Mouse (Mus musculus) liver, embryonic 16.5 days (tissue): ENCODE measurements around the gene Git2. TPM values are rescaled to one million over a fixed set of nuclear protein-coding genes. Genes with fewer than 3 reads are reported as not detected.

ENCODE experiments used
- ATAC-seq: fragments of 200-750 bp; cut with Nextera tagmentation; 2 replicates; pipeline ENCODE4 v1.8.0; 2017; ENCODE audit warnings: low read depth, mild to moderate bottlenecking, moderate number of reproducible peaks, moderate library complexity
- H3K27ac ChIP-seq: fragments of 300-500 bp; sonication (generic); 2 replicates; pipeline ENCODE4 v1.5.1; 2014; ENCODE audit warnings: mild to moderate bottlenecking, low read length
- H3K27me3 ChIP-seq: fragments of 300-500 bp; sonication (generic); 2 replicates; pipeline ENCODE4 v1.6.1; 2014; ENCODE audit warnings: low read depth, low read length, mixed read lengths; ENCODE audit not compliant: control insufficient read depth, insufficient read depth
- H3K36me3 ChIP-seq: fragments of 300-500 bp; sonication (generic); 2 replicates; pipeline ENCODE4 v1.6.1; 2014; ENCODE audit warnings: mild to moderate bottlenecking; ENCODE audit not compliant: control insufficient read depth, insufficient read depth
- H3K4me1 ChIP-seq: fragments of 300-500 bp; sonication (generic); 2 replicates; pipeline ENCODE4 v1.6.1; 2014; ENCODE audit warnings: low read depth, low read length, mixed read lengths; ENCODE audit not compliant: control insufficient read depth
- H3K4me2 ChIP-seq: fragments of 300-500 bp; sonication (generic); 2 replicates; pipeline ENCODE4 v1.6.1; 2014; ENCODE audit warnings: low read depth, low read length, mixed read lengths
- H3K4me3 ChIP-seq: fragments of 300-500 bp; sonication (generic); 2 replicates; pipeline ENCODE4 v1.5.1; 2014; ENCODE audit warnings: low read depth, mild to moderate bottlenecking, low read length
- H3K9ac ChIP-seq: fragments of 300-500 bp; sonication (generic); 2 replicates; pipeline ENCODE4 v1.6.1; 2014; ENCODE audit warnings: low read depth, low read length
- H3K9me3 ChIP-seq: fragments of 300-500 bp; sonication (generic); replicated peaks from 2 replicates; pipeline ENCODE4 v1.6.1; 2016; ENCODE audit warnings: low read length; ENCODE audit not compliant: control insufficient read depth
- WGBS: fragments of 180-500 bp; shearing (Covaris S2); extraction: QIAGEN DNeasy Blood & Tissue Kit; methylation state at CpG from one replicate; pipeline ENCODE4 v1.1.7; 2014; ENCODE audit not compliant: insufficient replicate concordance; 5-methylcytosine and 5-hydroxymethylcytosine counted together
- polyA plus RNA-seq: library from polyadenylated mRNA; unstranded; fragments of >200 nt; fragmentation: Nextera tagmentation; extraction: Ambion mirVana; gene quantifications from 2 replicates; pipeline ENCODE4 v1.2.1, GENCODE M21; 2015

Gene Git2
- polyA plus RNA-seq, 1 experiment from 2014 or later: 16.1 TPM

DNA sequence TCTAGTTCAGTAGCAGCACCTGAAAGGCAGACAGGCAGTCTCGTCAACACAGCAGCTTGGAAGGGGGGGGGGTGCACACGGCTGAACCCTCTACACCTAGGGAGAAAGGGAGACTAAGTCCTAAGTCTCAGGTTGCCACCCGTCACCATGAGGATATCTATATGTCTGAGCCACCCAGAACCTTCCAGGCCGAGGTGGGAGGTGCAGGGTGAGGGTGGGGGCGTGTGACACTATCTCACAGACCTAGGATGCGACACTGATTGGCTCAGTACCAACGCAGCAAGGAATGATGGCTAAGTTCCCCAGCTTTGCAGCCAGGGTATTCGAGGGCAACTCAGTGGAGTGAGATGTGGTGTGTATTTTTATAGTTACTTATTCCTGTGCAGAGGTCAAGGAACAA lies 33.1 kb upstream of the Git2 start:
- Histone ChIP-seq H3K9ac (no peak overlapping the region), H3K4me1 (peaks cover 46% of the 10 kb centered on the region), H3K27me3 (no peaks in the 10 kb centered on the region), H3K36me3 (peaks cover 16% of the 10 kb centered on the region), H3K4me3 (no peak overlapping the region), H3K9me3 (no peaks in the 10 kb centered on the region), H3K27ac (no peak overlapping the region), H3K4me2 (no peak overlapping the region)
- ATAC-seq: peak; percentile 52
- 23% methylated on average over 8 of the region's 8 CpGs for WGBS

- H3K36me3 ChIP-seq: peaks cover 18% of the 10 kb centered on the region
- H3K9ac ChIP-seq: no peak overlapping the region
- H3K4me3 ChIP-seq: no peak overlapping the region
- H3K27ac ChIP-seq: peak overlapping the region; percentile 68
- ATAC-seq: no peak
- peaks cover 46% of the 10 kb centered on the region for H3K4me1 ChIP-seq
- H3K9me3 ChIP-seq: no peaks in the 10 kb centered on the region
- H3K27me3 ChIP-seq: no peaks in the 10 kb centered on the region
- WGBS: 30% methylated on average over 6 of the region's 6 CpGs
- H3K4me2 ChIP-seq: peak overlapping the region; percentile 28
Observed at GRCm38 (mm10) chr5:114807893-114808292, 32.6 kb upstream of the Git2 start.

DNA sequence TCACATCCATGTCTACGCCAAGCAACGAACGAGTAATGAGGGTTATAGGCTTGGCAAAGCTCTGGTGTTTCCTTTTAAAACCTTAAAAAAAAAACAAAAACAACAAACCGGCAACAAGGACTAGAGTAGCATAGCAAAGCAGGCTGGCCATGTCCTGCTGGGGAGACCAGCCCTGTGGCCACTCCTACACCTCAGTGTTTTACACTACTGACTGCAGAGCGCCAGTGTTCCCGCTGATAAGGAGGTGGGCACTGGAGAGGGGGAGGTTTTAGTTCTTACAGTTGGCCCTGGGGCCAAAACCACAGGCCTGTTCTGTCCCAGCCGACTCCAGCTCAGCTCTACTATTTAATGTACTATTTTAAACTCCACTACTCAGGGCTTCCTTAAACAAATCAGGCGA lies 32.2 kb upstream of the Git2 start:
- ATAC-seq: peak; percentile 80
- H3K27me3 ChIP-seq: no peaks in the 10 kb centered on the region
- no peaks in the 10 kb centered on the region for H3K9me3 ChIP-seq
- H3K4me1 ChIP-seq: peaks cover 46% of the 10 kb centered on the region
- 14% methylated on average over 8 of the region's 8 CpGs for WGBS
- H3K9ac ChIP-seq: peak overlapping the region; percentile 46; the same call in 1 of the 2 replicates
- peaks cover 20% of the 10 kb centered on the region for H3K36me3 ChIP-seq
- 0 out of 2 replicates have a peak overlapping the region, but pooled peaks have one; percentile 14 for H3K4me3 ChIP-seq
- peak overlapping the region; percentile 68 for H3K27ac ChIP-seq
- H3K4me2 ChIP-seq: peak overlapping the region; percentile 28

DNA sequence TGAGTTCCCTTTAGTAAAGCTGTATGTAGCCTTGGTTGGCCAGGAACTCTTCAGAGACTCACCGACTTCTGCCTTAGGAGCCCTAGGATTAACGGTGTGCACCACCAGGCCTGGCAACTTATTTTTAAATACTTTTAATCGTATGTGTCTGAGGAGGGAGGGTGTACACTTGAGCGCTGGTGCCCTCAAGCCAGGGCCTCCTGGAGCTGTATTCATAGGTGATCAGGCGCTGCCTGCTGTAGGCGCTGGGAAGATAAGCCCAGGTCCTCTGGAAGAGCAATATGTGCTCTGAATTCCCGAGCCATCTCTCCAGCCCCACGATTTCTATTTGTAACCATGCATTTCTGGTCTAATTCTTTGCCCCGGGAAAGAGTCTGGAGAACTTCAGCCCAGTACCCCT lies 31.7 kb upstream of the Git2 start:
- H3K4me2 ChIP-seq: peak overlapping the region; percentile 28
- H3K4me1 ChIP-seq: peaks cover 43% of the 10 kb centered on the region
- 21% methylated on average over 9 of the region's 9 CpGs for WGBS
- H3K27ac ChIP-seq: peak overlapping the region; percentile 68
- peak overlapping the region; percentile 46; the same call in 1 of the 2 replicates for H3K9ac ChIP-seq
- peak overlapping the region; percentile 14; the same call in 1 of the 2 replicates for H3K4me3 ChIP-seq
- peak; percentile 60 for ATAC-seq
- no peaks in the 10 kb centered on the region for H3K9me3 ChIP-seq
- no peaks in the 10 kb centered on the region for H3K27me3 ChIP-seq
- H3K36me3 ChIP-seq: peaks cover 23% of the 10 kb centered on the region

DNA sequence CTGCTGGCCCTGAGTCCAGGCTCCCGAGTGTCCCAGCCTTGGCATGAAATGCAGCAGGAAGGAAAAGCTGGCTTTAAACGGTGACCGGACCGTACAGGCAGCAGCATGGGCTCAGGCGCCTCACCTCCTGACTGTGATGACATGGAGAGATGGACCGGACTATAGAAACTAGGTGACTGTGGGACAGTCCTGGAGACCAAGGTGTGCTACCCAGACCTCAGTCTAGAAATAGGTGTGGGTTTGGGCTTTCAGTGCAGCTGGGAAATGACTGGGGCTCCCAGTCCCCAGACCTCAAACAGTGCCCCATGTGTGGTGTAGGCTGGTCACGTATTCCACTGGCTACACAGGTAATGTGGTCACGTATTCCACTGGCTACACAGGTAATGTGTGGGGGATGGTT lies 31.3 kb upstream of the Git2 start:
- Histone ChIP-seq H3K4me2 (peak overlapping the region; percentile 28; the same call in 1 of the 2 replicates), H3K9ac (0 out of 2 replicates have a peak overlapping the region, but pooled peaks have one; percentile 4)
- ATAC-seq: no peak

GRCm38 (mm10) chr5:114805436-114806350 lies 30.4 kb upstream of the Git2 start:
- no peak for ATAC-seq
- Histone ChIP-seq H3K4me1 (peaks cover 52% of the 10 kb centered on the region), H3K27ac (peak overlapping the region; percentile 67), H3K27me3 (no peaks in the 10 kb centered on the region), H3K36me3 (peaks cover 30% of the 10 kb centered on the region), H3K4me2 (no peak overlapping the region), H3K9ac (no peak overlapping the region), H3K9me3 (no peaks in the 10 kb centered on the region), H3K4me3 (no peak overlapping the region)
- 42% methylated on average over 15 of the region's 15 CpGs for WGBS

More for the DNA sequence above, 31.3 kb upstream of the Git2 start:
- Histone ChIP-seq H3K4me3 (no peak overlapping the region), H3K4me1 (peaks cover 43% of the 10 kb centered on the region), H3K27ac (peak overlapping the region; percentile 68), H3K36me3 (peaks cover 26% of the 10 kb centered on the region), H3K27me3 (no peaks in the 10 kb centered on the region), H3K9me3 (no peaks in the 10 kb centered on the region)
- 51% methylated on average over 8 of the region's 8 CpGs for WGBS

- Histone ChIP-seq H3K4me2 (no peak overlapping the region), H3K27me3 (no peaks in the 10 kb centered on the region), H3K36me3 (peaks cover 37% of the 10 kb centered on the region), H3K4me3 (no peak overlapping the region), H3K4me1 (peaks cover 52% of the 10 kb centered on the region), H3K9ac (no peak overlapping the region), H3K27ac (no peak overlapping the region), H3K9me3 (no peaks in the 10 kb centered on the region)
- ATAC-seq: no peak
- 62% methylated on average over 3 of the region's 3 CpGs for WGBS
Observed at GRCm38 (mm10) chr5:114804958-114805357, 29.6 kb upstream of the Git2 start.

GRCm38 (mm10) chr5:114804335-114804734 lies 29.0 kb upstream of the Git2 start:
- Histone ChIP-seq H3K4me1 (peaks cover 47% of the 10 kb centered on the region), H3K4me2 (no peak overlapping the region), H3K36me3 (peaks cover 41% of the 10 kb centered on the region), H3K9me3 (no peaks in the 10 kb centered on the region), H3K9ac (no peak overlapping the region), H3K4me3 (no peak overlapping the region), H3K27me3 (no peaks in the 10 kb centered on the region), H3K27ac (no peak overlapping the region)
- no peak for ATAC-seq
- WGBS: 87% methylated on average over 13 of the region's 13 CpGs

- peaks cover 44% of the 10 kb centered on the region for H3K36me3 ChIP-seq
- no peak overlapping the region for H3K4me2 ChIP-seq
- H3K4me1 ChIP-seq: peaks cover 39% of the 10 kb centered on the region
- H3K9me3 ChIP-seq: no peaks in the 10 kb centered on the region
- no peak overlapping the region for H3K9ac ChIP-seq
- no peaks in the 10 kb centered on the region for H3K27me3 ChIP-seq
- H3K27ac ChIP-seq: no peak overlapping the region
- no peak overlapping the region for H3K4me3 ChIP-seq
- 85% methylated on average over 13 of the region's 13 CpGs for WGBS
- no peak for ATAC-seq
Observed at GRCm38 (mm10) chr5:114803231-114803630, 27.9 kb upstream of the Git2 start.
